Mouse (Mus musculus): ENCODE results near the gene Tmtc1. TPM values are rescaled to one million over a fixed set of nuclear protein-coding genes. Genes with fewer than 3 reads are reported as not detected.

Tmtc1 gene
- polyA plus RNA-seq, 2 experiments, result 2.0 to 3.0 TPM

DNA sequence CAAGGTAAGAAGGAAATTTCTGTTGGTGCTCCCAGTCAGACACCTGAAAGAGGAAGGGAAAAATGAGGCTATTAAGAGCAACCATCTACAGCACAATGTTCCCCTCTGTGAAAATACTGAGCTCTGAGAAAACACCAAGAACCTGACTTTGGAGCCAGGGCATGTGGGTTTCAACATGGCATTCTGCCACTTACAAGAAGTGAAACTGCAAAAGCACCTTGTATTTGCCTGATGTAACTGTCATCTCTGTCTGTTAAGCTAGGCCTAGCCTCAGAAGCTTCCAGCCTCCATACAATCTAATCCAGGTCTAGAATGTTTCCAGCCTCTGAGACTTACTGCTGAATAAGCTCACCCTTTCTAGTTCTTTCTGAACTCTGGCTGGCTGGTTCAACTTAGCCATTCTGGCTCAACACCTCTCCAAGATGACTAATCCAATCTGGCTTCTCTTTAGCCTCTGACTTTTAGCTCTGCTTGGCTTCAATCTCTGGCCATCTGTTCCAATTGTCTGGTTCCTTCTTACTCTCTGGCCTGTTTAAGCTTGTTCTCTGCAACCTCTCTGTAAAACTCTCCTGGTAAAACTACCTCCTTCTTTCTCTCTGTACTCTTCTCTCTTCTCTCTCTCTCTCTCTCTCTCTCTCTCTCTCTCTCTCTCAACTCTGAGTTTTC is 107.8 kb downstream of the Tmtc1 start:
- no peaks in the 10 kb centered on the region for H3K27me3 ChIP-seq (ENCODE audit: control insufficient read depth, insufficient read depth, low read length)
- H3K36me3 ChIP-seq (ENCODE audit: control insufficient read depth, insufficient read depth, low read length), result no peaks in the 10 kb centered on the region
- H3K9me3 ChIP-seq (ENCODE audit: control insufficient read depth, low read length), result no peaks in the 10 kb centered on the region
- no peak overlapping the region for H3K27ac ChIP-seq (replicated peaks; ENCODE audit: low read depth, low read length)
- DNase-seq (ENCODE audit: low spot score), result no peak
- H3K4me1 ChIP-seq (ENCODE audit: control insufficient read depth, insufficient read depth, low read length), result no peaks in the 10 kb centered on the region
- no peak overlapping the region for H3K4me3 ChIP-seq (replicated peaks; ENCODE audit: low read length)
- H3K4me2 ChIP-seq (replicated peaks; ENCODE audit: low read depth, low read length, severe bottlenecking), result no peak overlapping the region
- no peak for ATAC-seq (ENCODE audit: low FRiP score, low read depth)
- no peak overlapping the region for H3K9ac ChIP-seq (ENCODE audit: low read depth, low read length, severe bottlenecking)
- TF ChIP-seq POLR2A (IDR thresholded peaks at IDR 0.05; ENCODE audit: borderline replicate concordance, extremely low read depth, insufficient read depth, insufficient read length), result no peak

DNA sequence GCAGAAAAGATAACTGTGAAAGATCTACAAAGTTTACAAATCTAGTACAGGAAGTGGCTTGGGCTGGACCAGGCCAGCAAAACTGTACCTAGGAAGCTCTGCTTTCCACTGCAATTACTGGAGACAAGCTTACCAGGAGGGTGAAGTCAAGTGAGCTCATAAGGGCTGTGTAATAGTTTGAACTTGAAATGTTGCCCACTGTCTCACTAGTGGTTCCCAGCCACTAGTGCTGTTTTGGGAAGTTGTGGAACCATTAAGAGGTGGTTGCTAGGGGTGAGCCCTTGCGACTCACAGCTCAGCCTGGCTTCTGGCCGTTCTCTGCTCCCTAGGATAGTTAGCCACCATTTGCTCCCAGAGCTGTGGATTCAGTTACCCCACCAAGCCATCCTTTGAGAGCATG is 112.3 kb downstream of the Tmtc1 start:
- 69% methylated on average over 2 of the region's 2 CpGs for WGBS

DNA sequence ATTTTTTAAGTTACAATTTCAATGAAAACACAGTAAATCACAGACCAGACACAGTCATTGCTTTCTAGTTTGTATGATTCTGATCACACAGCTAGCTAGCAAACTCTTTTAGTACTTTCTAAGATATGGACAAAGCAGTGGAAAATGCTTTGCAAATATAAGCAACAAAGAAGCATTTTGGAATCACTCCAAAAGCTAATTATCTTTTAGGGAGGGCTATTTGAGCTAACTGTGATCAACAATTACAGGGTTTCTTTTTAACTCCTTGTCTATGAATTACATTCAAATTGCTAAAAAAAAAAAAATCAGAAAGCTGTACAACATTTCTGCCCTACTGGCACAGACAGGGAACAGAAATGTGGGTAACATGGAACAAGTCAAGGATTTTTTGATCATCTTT is 114.2 kb downstream of the Tmtc1 start:
- H3K4me3 ChIP-seq (replicated peaks; ENCODE audit: low read length), result no peak overlapping the region
- H3K27ac ChIP-seq (replicated peaks; ENCODE audit: low read depth, low read length), result no peak overlapping the region
- H3K9me3 ChIP-seq (ENCODE audit: control insufficient read depth, low read length), result no peaks in the 10 kb centered on the region
- H3K4me1 ChIP-seq (ENCODE audit: control insufficient read depth, insufficient read depth, low read length), result no peaks in the 10 kb centered on the region
- no peaks in the 10 kb centered on the region for H3K36me3 ChIP-seq (ENCODE audit: control insufficient read depth, insufficient read depth, low read length)
- no peak overlapping the region for H3K9ac ChIP-seq (ENCODE audit: low read depth, low read length, severe bottlenecking)
- no peak for TF ChIP-seq POLR2A (IDR thresholded peaks at IDR 0.05; ENCODE audit: borderline replicate concordance, extremely low read depth, insufficient read depth, insufficient read length)
- no peak overlapping the region for H3K4me2 ChIP-seq (replicated peaks; ENCODE audit: low read depth, low read length, severe bottlenecking)
- ATAC-seq (ENCODE audit: low FRiP score, low read depth), result no peak
- DNase-seq (ENCODE audit: low spot score), result no peak
- H3K27me3 ChIP-seq (ENCODE audit: control insufficient read depth, insufficient read depth, low read length), result no peaks in the 10 kb centered on the region

More for the DNA sequence above, 112.3 kb downstream of the Tmtc1 start:
- ATAC-seq (ENCODE audit: low FRiP score, low read depth) (no peak), DNase-seq (ENCODE audit: low spot score) (no peak)
- Histone ChIP-seq H3K9me3 (ENCODE audit: control insufficient read depth, low read length) (no peaks in the 10 kb centered on the region), H3K9ac (ENCODE audit: low read depth, low read length, severe bottlenecking) (no peak overlapping the region), H3K27ac (replicated peaks; ENCODE audit: low read depth, low read length) (no peak overlapping the region), H3K27me3 (ENCODE audit: control insufficient read depth, insufficient read depth, low read length) (no peaks in the 10 kb centered on the region), H3K4me2 (replicated peaks; ENCODE audit: low read depth, low read length, severe bottlenecking) (no peak overlapping the region), H3K4me3 (replicated peaks; ENCODE audit: low read length) (no peak overlapping the region), H3K4me1 (ENCODE audit: control insufficient read depth, insufficient read depth, low read length) (no peaks in the 10 kb centered on the region), H3K36me3 (ENCODE audit: control insufficient read depth, insufficient read depth, low read length) (no peaks in the 10 kb centered on the region)
- TF ChIP-seq POLR2A (IDR thresholded peaks at IDR 0.05; ENCODE audit: borderline replicate concordance, extremely low read depth, insufficient read depth, insufficient read length), result no peak

DNA sequence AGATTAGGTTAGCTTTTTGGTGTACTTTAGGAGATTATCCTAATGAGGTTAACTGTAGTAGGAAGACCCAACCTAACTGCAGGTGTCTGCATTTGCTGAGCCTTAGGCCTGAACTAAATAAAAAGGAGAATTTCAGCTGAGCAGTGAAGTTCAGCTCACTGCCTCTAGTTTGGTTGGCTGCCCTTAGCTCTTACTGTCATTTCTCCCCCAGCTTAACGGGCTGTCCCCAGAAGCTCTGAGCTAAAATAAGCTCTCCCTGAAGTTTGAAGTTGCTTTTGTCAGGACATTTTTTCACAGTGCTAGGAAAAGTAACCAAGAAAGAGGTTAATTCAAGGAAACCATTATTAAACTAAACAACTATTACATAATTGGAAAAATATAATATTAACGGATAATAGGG is 115.3 kb downstream of the Tmtc1 start:
- Histone ChIP-seq H3K9me3 (ENCODE audit: control insufficient read depth, low read length) (no peaks in the 10 kb centered on the region), H3K9ac (ENCODE audit: low read depth, low read length, severe bottlenecking) (no peak overlapping the region), H3K4me1 (ENCODE audit: control insufficient read depth, insufficient read depth, low read length) (no peaks in the 10 kb centered on the region), H3K27me3 (ENCODE audit: control insufficient read depth, insufficient read depth, low read length) (no peaks in the 10 kb centered on the region), H3K4me3 (replicated peaks; ENCODE audit: low read length) (no peak overlapping the region), H3K4me2 (replicated peaks; ENCODE audit: low read depth, low read length, severe bottlenecking) (no peak overlapping the region), H3K36me3 (ENCODE audit: control insufficient read depth, insufficient read depth, low read length) (no peaks in the 10 kb centered on the region), H3K27ac (replicated peaks; ENCODE audit: low read depth, low read length) (no peak overlapping the region)
- ATAC-seq (ENCODE audit: low FRiP score, low read depth) (no peak), DNase-seq (ENCODE audit: low spot score) (no peak)
- no peak for TF ChIP-seq POLR2A (IDR thresholded peaks at IDR 0.05; ENCODE audit: borderline replicate concordance, extremely low read depth, insufficient read depth, insufficient read length)
- WGBS, result 66% methylated on average over 2 of the region's 2 CpGs

DNA sequence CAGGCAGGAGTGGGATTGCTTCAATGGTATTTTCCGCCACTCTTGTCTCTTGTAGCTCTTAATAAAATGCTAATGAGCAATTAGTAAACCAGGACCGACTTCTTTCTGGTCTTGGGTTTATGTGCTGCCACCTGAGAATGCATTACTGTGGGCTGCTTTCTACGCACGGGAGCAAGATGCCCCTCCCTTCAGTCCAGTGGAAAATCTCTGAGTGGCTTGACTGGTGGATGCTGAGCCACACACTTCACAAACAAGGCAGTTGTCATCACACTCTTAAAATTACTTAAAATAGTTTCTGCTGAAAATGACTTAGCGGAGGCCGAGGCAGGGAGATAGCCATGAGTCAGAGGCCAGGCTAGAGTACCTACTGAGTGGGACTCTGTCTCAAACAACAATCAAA is 116.1 kb downstream of the Tmtc1 start:
- Histone ChIP-seq H3K36me3 (ENCODE audit: control insufficient read depth, insufficient read depth, low read length) (no peaks in the 10 kb centered on the region), H3K9ac (ENCODE audit: low read depth, low read length, severe bottlenecking) (no peak overlapping the region), H3K27ac (replicated peaks; ENCODE audit: low read depth, low read length) (no peak overlapping the region), H3K4me2 (replicated peaks; ENCODE audit: low read depth, low read length, severe bottlenecking) (no peak overlapping the region), H3K4me1 (ENCODE audit: control insufficient read depth, insufficient read depth, low read length) (no peaks in the 10 kb centered on the region), H3K4me3 (replicated peaks; ENCODE audit: low read length) (no peak overlapping the region), H3K27me3 (ENCODE audit: control insufficient read depth, insufficient read depth, low read length) (no peaks in the 10 kb centered on the region), H3K9me3 (ENCODE audit: control insufficient read depth, low read length) (no peaks in the 10 kb centered on the region)
- DNase-seq (ENCODE audit: low spot score), result no peak
- WGBS, result 55% methylated on average over 6 of the region's 6 CpGs
- no peak for ATAC-seq (ENCODE audit: low FRiP score, low read depth)
- TF ChIP-seq POLR2A (IDR thresholded peaks at IDR 0.05; ENCODE audit: borderline replicate concordance, extremely low read depth, insufficient read depth, insufficient read length), result no peak

DNA sequence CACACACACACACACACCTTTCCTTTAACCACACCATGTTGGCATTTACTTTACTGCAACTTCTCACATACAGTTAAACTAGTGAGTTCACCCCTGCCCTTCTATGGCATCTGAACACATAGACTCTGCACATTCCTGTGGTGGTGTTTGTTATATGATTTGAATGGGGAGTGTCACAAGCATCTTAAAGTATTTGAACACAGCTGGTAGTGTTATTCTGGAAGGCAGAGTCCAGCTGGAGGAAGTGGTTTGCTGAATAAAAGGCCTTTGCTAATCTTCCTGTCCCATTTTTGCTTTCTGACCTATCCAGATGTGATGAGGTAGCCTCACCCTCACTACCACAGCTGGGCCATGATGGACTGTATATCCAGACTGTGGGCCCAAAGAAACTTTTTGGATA is 125.5 kb downstream of the Tmtc1 start:
- ATAC-seq (ENCODE audit: low FRiP score, low read depth) (no peak), DNase-seq (ENCODE audit: low spot score) (no peak)
- H3K4me1 ChIP-seq (ENCODE audit: control insufficient read depth, insufficient read depth, low read length), result no peaks in the 10 kb centered on the region
- no peak overlapping the region for H3K27ac ChIP-seq (replicated peaks; ENCODE audit: low read depth, low read length)
- H3K4me3 ChIP-seq (replicated peaks; ENCODE audit: low read length), result no peak overlapping the region
- H3K36me3 ChIP-seq (ENCODE audit: control insufficient read depth, insufficient read depth, low read length), result no peaks in the 10 kb centered on the region
- H3K9me3 ChIP-seq (ENCODE audit: control insufficient read depth, low read length), result no peaks in the 10 kb centered on the region
- no peaks in the 10 kb centered on the region for H3K27me3 ChIP-seq (ENCODE audit: control insufficient read depth, insufficient read depth, low read length)
- H3K9ac ChIP-seq (ENCODE audit: low read depth, low read length, severe bottlenecking), result no peak overlapping the region
- H3K4me2 ChIP-seq (replicated peaks; ENCODE audit: low read depth, low read length, severe bottlenecking), result no peak overlapping the region
- TF ChIP-seq POLR2A (IDR thresholded peaks at IDR 0.05; ENCODE audit: borderline replicate concordance, extremely low read depth, insufficient read depth, insufficient read length), result no peak
